Mouse (Mus musculus) megakaryocyte, embryonic 14.5 days (primary cell): Measurements from ENCODE around the gene Cers5. TPM values are rescaled to one million over a fixed set of nuclear protein-coding genes. Genes with fewer than 3 reads are reported as not detected.
A peak's percentile ranks its signal among the peaks of the same experiment; 100 is the strongest.

Source experiments
- H3K27me3 ChIP-seq: replicated peaks from 2 replicates; pipeline ENCODE3; 2012; ENCODE audit warnings: inconsistent platforms
- H3K36me3 ChIP-seq: replicated peaks from 2 replicates; pipeline ENCODE3; 2012; ENCODE audit warnings: low read length, inconsistent platforms, mixed read lengths
- H3K4me1 ChIP-seq: 2 replicates; pipeline ENCODE4 v1.6.1; 2012; ENCODE audit warnings: inconsistent platforms
- H3K4me3 ChIP-seq: replicated peaks from 2 replicates; pipeline ENCODE3; 2012; ENCODE audit warnings: moderate library complexity, mild to moderate bottlenecking, inconsistent platforms
- H3K9me3 ChIP-seq: 2 replicates; pipeline ENCODE4 v1.6.1; 2012; ENCODE audit warnings: inconsistent platforms
- FLI1 ChIP-seq: IDR thresholded peaks from 2 replicates; pipeline ENCODE4 v1.6.1; 2012; ENCODE audit warnings: low read length, inconsistent platforms, mixed read lengths
- GATA1 ChIP-seq: IDR thresholded peaks from 3 replicates; pipeline ENCODE4 v1.6.1; 2012; ENCODE audit warnings: mixed read lengths, low read length, inconsistent platforms, borderline replicate concordance
- polyA plus RNA-seq: library from polyadenylated mRNA; stranded (reverse); fragments of >175 nt; gene quantifications from 2 replicates; pipeline ENCODE4 v1.2.3, GENCODE M21; 2012; ENCODE audit warnings: low replicate concordance; ENCODE audit not compliant: insufficient read depth

Cers5 gene
- polyA plus RNA-seq, 1 experiment = 13.6 TPM

- Histone ChIP-seq H3K27me3 (peaks cover 8% of the 10 kb centered on the region), H3K9me3 (peaks cover 7% of the 10 kb centered on the region; the same call in 1 of the 2 replicates), H3K36me3 (peaks cover 4% of the 10 kb centered on the region), H3K4me1 (peaks cover 15% of the 10 kb centered on the region), H3K4me3 (no peak overlapping the region)
- no peak for TF ChIP-seq GATA1
- no peak for TF ChIP-seq FLI1
Observed at GRCm38 (mm10) chr15:99791003-99791402, 18.3 kb upstream of the Cers5 start.

- H3K4me3 ChIP-seq = no peak overlapping the region
- H3K9me3 ChIP-seq = peaks cover 7% of the 10 kb centered on the region; the same call in 1 of the 2 replicates
- TF ChIP-seq FLI1 (no peak), GATA1 (no peak)
- H3K27me3 ChIP-seq = peaks cover 8% of the 10 kb centered on the region
- H3K4me1 ChIP-seq = peaks cover 15% of the 10 kb centered on the region
- peaks cover 4% of the 10 kb centered on the region for H3K36me3 ChIP-seq
Observed at GRCm38 (mm10) chr15:99790464-99790863, 17.8 kb upstream of the Cers5 start.

- peaks cover 10% of the 10 kb centered on the region for H3K27me3 ChIP-seq
- H3K4me1 ChIP-seq = peaks cover 15% of the 10 kb centered on the region
- H3K4me3 ChIP-seq = no peak overlapping the region
- no peak for TF ChIP-seq GATA1
- no peak for TF ChIP-seq FLI1
- peaks cover 4% of the 10 kb centered on the region for H3K36me3 ChIP-seq
- peaks cover 7% of the 10 kb centered on the region; the same call in 1 of the 2 replicates for H3K9me3 ChIP-seq
Observed at GRCm38 (mm10) chr15:99787625-99788120, 15.0 kb upstream of the Cers5 start.

GRCm38 (mm10) chr15:99778677-99779335 lies 6.1 kb upstream of the Cers5 start:
- Histone ChIP-seq H3K4me1 (no peaks in the 10 kb centered on the region), H3K27me3 (peaks cover 3% of the 10 kb centered on the region), H3K36me3 (peaks cover 5% of the 10 kb centered on the region), H3K9me3 (no peaks in the 10 kb centered on the region), H3K4me3 (no peak overlapping the region)
- TF ChIP-seq FLI1 (no peak), GATA1 (no peak)

- TF ChIP-seq GATA1 = no peak
- no peak for TF ChIP-seq FLI1
- H3K27me3 ChIP-seq = peaks cover 2% of the 10 kb centered on the region
- no peaks in the 10 kb centered on the region for H3K9me3 ChIP-seq
- H3K4me3 ChIP-seq = no peak overlapping the region
- H3K4me1 ChIP-seq = peaks cover under 1% of the 10 kb centered on the region; the same call in 1 of the 2 replicates
- peaks cover 5% of the 10 kb centered on the region for H3K36me3 ChIP-seq
Observed at GRCm38 (mm10) chr15:99778148-99778547, 5.5 kb upstream of the Cers5 start.

GRCm38 (mm10) chr15:99772925-99773324 lies 240 bp upstream of the Cers5 start:
- H3K4me3 ChIP-seq = peak overlapping the region; percentile 97
- no peaks in the 10 kb centered on the region for H3K9me3 ChIP-seq
- no peaks in the 10 kb centered on the region for H3K27me3 ChIP-seq
- H3K4me1 ChIP-seq = peaks cover 31% of the 10 kb centered on the region
- no peaks in the 10 kb centered on the region for H3K36me3 ChIP-seq
- no peak for TF ChIP-seq GATA1
- no peak for TF ChIP-seq FLI1

GRCm38 (mm10) chr15:99772277-99772880 lies 306 bp downstream of the Cers5 start:
- Histone ChIP-seq H3K4me3 (peak overlapping the region; percentile 97), H3K4me1 (peaks cover 36% of the 10 kb centered on the region), H3K9me3 (no peaks in the 10 kb centered on the region), H3K27me3 (no peaks in the 10 kb centered on the region), H3K36me3 (no peaks in the 10 kb centered on the region)
- TF ChIP-seq GATA1 (no peak), FLI1 (no peak)

- peaks cover 3% of the 10 kb centered on the region for H3K36me3 ChIP-seq
- TF ChIP-seq FLI1 (no peak), GATA1 (no peak)
- no peaks in the 10 kb centered on the region for H3K27me3 ChIP-seq
- H3K4me1 ChIP-seq = peaks cover 40% of the 10 kb centered on the region
- peak overlapping the region; percentile 97 for H3K4me3 ChIP-seq
- no peaks in the 10 kb centered on the region for H3K9me3 ChIP-seq
Observed at GRCm38 (mm10) chr15:99771601-99772276, 946 bp downstream of the Cers5 start.

GRCm38 (mm10) chr15:99771004-99771500 lies 1.6 kb downstream of the Cers5 start:
- TF ChIP-seq FLI1 (no peak), GATA1 (no peak)
- Histone ChIP-seq H3K36me3 (peaks cover 10% of the 10 kb centered on the region), H3K4me1 (peaks cover 47% of the 10 kb centered on the region), H3K9me3 (peaks cover 3% of the 10 kb centered on the region; the same call in 1 of the 2 replicates), H3K27me3 (no peaks in the 10 kb centered on the region), H3K4me3 (peak overlapping the region; percentile 97)
